Mouse (Mus musculus) kidney, postnatal 36 days (tissue): Measurements from ENCODE around the gene Scgb1b17.
"Not testable (repeated sequence)": the region's sequence is repeated elsewhere in the genome, so short reads cannot be mapped to it uniquely, and the experiment has no call there.

Source experiments
- DNase-seq, 2 experiments: peaks; one replicate each; pipeline ENCODE4 v3.0.0; 2021 to 2022; ENCODE audit warnings: mixed read lengths in 2 of 2

Gene Scgb1b17

DNA sequence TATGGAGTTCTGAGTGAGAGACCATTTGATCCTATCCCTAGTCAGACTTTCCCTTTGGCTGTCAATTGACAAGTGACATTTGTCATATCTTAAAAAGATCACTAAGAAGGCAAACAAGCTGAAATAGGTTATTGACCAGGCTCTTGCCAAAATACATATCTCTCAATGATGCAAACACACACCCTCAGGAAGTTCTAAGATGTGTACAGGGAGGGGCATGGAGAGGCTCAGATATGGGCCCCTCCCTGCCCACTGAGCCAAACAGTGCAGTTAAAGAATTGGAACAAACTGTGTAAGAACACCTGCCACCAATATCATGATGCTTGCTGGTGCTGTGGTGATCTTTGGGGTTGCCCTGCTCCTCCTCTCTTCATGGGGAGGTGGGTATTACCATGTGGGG is at the start of gene Scgb1b17:
TSS of gene Scgb1b17 (plus strand) at position 301 of the 400 bp plus-strand sequence.
- not testable (repeated sequence) for DNase-seq

DNA sequence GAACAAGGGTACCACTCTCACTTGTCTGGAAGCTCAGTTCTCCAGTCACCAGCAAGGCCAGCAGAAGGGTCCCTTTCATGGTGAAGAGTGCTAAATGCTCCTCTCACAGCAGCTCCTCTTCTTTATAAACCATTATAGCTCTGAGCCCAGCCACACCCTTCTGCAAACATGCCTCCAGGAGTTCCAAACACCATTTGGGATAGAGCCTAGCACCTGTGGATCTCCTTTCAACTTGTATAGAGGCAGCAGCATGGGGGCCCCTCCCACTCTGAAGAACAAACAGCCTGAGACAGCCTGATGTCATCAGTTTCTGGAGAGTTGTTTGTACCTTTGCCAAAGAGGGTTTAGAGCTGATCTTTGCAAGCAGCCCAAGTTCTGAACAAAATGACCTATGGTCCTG is 6.8 kb upstream of the Scgb1b17 start, which contains the start of gene Scgb2b17:
TSS of gene Scgb2b17 (minus strand) at position 101 of the 400 bp plus-strand sequence.
- DNase-seq, result not testable (repeated sequence)
